In the genomic region with DNA sequence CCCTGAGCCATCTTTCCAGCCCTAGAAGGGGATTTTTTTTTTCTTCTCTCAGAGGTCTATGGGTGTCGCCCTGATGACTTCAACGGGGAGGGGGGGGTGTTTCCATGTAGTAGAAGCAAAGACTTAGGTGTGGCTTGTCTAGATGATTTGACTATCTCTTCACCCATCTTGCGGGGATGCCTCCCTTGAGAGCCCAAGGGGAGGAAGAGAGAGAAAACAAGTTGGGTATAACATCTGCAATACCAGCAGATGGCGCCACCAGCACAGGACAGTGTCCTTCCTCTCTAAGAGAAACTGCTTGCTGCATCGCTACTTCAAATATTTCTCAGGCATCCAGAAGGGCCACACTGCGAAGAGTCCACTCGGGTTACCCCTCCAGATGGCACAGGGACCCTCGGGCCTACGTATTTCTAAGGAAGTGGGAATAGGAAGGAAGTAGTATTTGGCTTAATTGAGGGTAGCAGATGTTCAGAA, we compare ENCODE assay signal across 9 mouse cellular contexts. TPM values are rescaled to one million over a fixed set of nuclear protein-coding genes. Genes with fewer than 3 reads are reported as not detected.
DNase-seq lines count a peak whose midpoint lies in the region; ATAC-seq and TF ChIP-seq lines count a peak whose summit lies in the region.
"Had no signal": no experiment of that assay in that cellular context is flagged by ENCODE, and none has a peak within 500 bp of the region (broad histone marks: within the 10 kb centered on the region; RNA-seq: fewer than 3 reads in every experiment).

No protein-coding gene starts in this region.

- peak overlapping the region; percentile 44 for H3K4me2 ChIP-seq in embryonic facial prominence, embryonic 13.5 days
- peak overlapping the region; percentile 41; the same call in 1 of the 2 replicates for H3K4me2 ChIP-seq in kidney, embryonic 15.5 days
- H3K4me2 ChIP-seq in limb, embryonic 15.5 days, result peak overlapping the region; percentile 36
- H3K4me2 ChIP-seq: embryonic facial prominence, embryonic 12.5 days had no signal

- TF ChIP-seq CTCF in heart, adult 2 months (IDR thresholded peaks at IDR 0.05), result peak; percentile 75

- intact Hi-C loops in heart, adult 2 months (cut with DNase I), result loop anchor here (5.0 kb wide), 4 partner anchors 39 to 344 kb away; no protein-coding TSS in a partner anchor

- peaks cover 19% of the 10 kb centered on the region for H3K4me1 ChIP-seq in embryonic facial prominence, embryonic 13.5 days
- peaks cover 5% of the 10 kb centered on the region for H3K4me1 ChIP-seq in heart, adult 2 months (ENCODE audit: control insufficient read depth, insufficient read depth, low read length)
- H3K4me1 ChIP-seq in kidney, embryonic 15.5 days, result peaks cover 17% of the 10 kb centered on the region
- H3K4me1 ChIP-seq in limb, embryonic 15.5 days, result peaks cover 13% of the 10 kb centered on the region

- peak; percentile 90 for DNase-seq in A20 (ENCODE audit: low read depth, low spot score)
- peak; percentile 88 to 91 for DNase-seq in adrenal gland, postnatal 36 days
- DNase-seq in heart, adult 2 months, result peak; percentile 85 to 88
- DNase-seq in monocyte, adult 2 months (ENCODE audit: low read depth in 1 of 2, low spot score in 2 of 2), result peak; percentile 53 to 69
- DNase-seq in spleen, postnatal 36 days (ENCODE audit: low spot score in 2 of 2), result peak; percentile 81 to 85

- under 1% methylated on average over 9 of the region's 9 CpGs for WGBS in embryonic facial prominence, embryonic 13.5 days
- under 1% methylated on average over 9 of the region's 9 CpGs for WGBS in heart, adult 2 months
- WGBS in kidney, embryonic 15.5 days, result 1% methylated on average over 9 of the region's 9 CpGs
- 2% methylated on average over 9 of the region's 9 CpGs for WGBS in limb, embryonic 15.5 days

- no peaks in the 10 kb centered on the region for H3K79me2 ChIP-seq in heart, adult 2 months (replicated peaks; ENCODE audit: control insufficient read depth, insufficient read depth, low read length)

- no peak for TF ChIP-seq POLR2A in heart, adult 2 months (IDR thresholded peaks at IDR 0.05; ENCODE audit: insufficient read depth, low read depth, low read length)

- no peak overlapping the region for H3K27ac ChIP-seq in embryonic facial prominence, embryonic 13.5 days
- peak overlapping the region; percentile 63 for H3K27ac ChIP-seq in heart, adult 2 months
- H3K27ac ChIP-seq in kidney, embryonic 15.5 days, result no peak overlapping the region
- H3K27ac ChIP-seq in limb, embryonic 15.5 days, result no peak overlapping the region
- H3K27ac ChIP-seq: embryonic facial prominence, embryonic 12.5 days had no signal

- H3K4me3 ChIP-seq in embryonic facial prominence, embryonic 13.5 days, result no peak overlapping the region
- no peak overlapping the region for H3K4me3 ChIP-seq in heart, adult 2 months
- H3K4me3 ChIP-seq in kidney, embryonic 15.5 days (replicated peaks), result no peak overlapping the region
- no peak overlapping the region for H3K4me3 ChIP-seq in limb, embryonic 15.5 days
- H3K4me3 ChIP-seq: embryonic facial prominence, embryonic 12.5 days had no signal

- ATAC-seq in embryonic facial prominence, embryonic 13.5 days (ENCODE audit: insufficient number of reproducible peaks, insufficient read depth, low FRiP score, low TSS enrichment, low read depth), result no peak
- ATAC-seq in kidney, embryonic 15.5 days (replicated peaks; ENCODE audit: low FRiP score), result 0 out of 2 replicates have a peak, but pooled peaks have one; percentile 6
- ATAC-seq in limb, embryonic 15.5 days (ENCODE audit: insufficient number of reproducible peaks, low FRiP score, low TSS enrichment, low read depth), result no peak

- TF ChIP-seq EP300 in heart, adult 2 months (IDR thresholded peaks at IDR 0.05; ENCODE audit: insufficient read depth, low read depth, low read length), result peak; percentile 85

- no peaks in the 10 kb centered on the region for H3K27me3 ChIP-seq in embryonic facial prominence, embryonic 13.5 days
- no peaks in the 10 kb centered on the region for H3K27me3 ChIP-seq in heart, adult 2 months (ENCODE audit: control insufficient read depth, insufficient read depth, low read length)
- no peaks in the 10 kb centered on the region for H3K27me3 ChIP-seq in kidney, embryonic 15.5 days
- no peaks in the 10 kb centered on the region for H3K27me3 ChIP-seq in limb, embryonic 15.5 days
- H3K27me3 ChIP-seq: embryonic facial prominence, embryonic 12.5 days had no signal

- no peaks in the 10 kb centered on the region for H3K9me3 ChIP-seq in embryonic facial prominence, embryonic 13.5 days
- H3K9me3 ChIP-seq in kidney, embryonic 15.5 days (replicated peaks), result no peaks in the 10 kb centered on the region
- no peaks in the 10 kb centered on the region for H3K9me3 ChIP-seq in limb, embryonic 15.5 days
- H3K9me3 ChIP-seq: embryonic facial prominence, embryonic 12.5 days had no signal

- no peaks in the 10 kb centered on the region for H3K36me3 ChIP-seq in embryonic facial prominence, embryonic 13.5 days
- no peaks in the 10 kb centered on the region for H3K36me3 ChIP-seq in heart, adult 2 months (ENCODE audit: control insufficient read depth, insufficient read depth, low read length)
- H3K36me3 ChIP-seq in kidney, embryonic 15.5 days, result no peaks in the 10 kb centered on the region
- no peaks in the 10 kb centered on the region for H3K36me3 ChIP-seq in limb, embryonic 15.5 days
- H3K36me3 ChIP-seq: embryonic facial prominence, embryonic 12.5 days had no signal

- no peak overlapping the region for H3K9ac ChIP-seq in embryonic facial prominence, embryonic 13.5 days
- H3K9ac ChIP-seq in heart, adult 2 months (ENCODE audit: low read depth, low read length), result no peak overlapping the region
- H3K9ac ChIP-seq in kidney, embryonic 15.5 days, result no peak overlapping the region
- H3K9ac ChIP-seq in limb, embryonic 15.5 days, result no peak overlapping the region
- H3K9ac ChIP-seq: embryonic facial prominence, embryonic 12.5 days had no signal

RNA-seq across cellular contexts. Expression of a gene that starts 2.6 kb away (rescaled TPM):
- total RNA-seq in adrenal gland, postnatal 36 days (2021), result not detected
- polyA plus RNA-seq in embryonic facial prominence, embryonic 13.5 days (2015; fragmentation: Nextera tagmentation; extraction: Ambion mirVana), result not detected in 2 replicates
- not detected for total RNA-seq in heart, adult 2 months (2021)
- polyA plus RNA-seq in heart, adult 2 months (2012; rRNA removed), result not detected in 2 replicates
- not detected in 2 replicates for polyA plus RNA-seq in kidney, embryonic 15.5 days (2015; fragmentation: Nextera tagmentation; extraction: Ambion mirVana)
- not detected in 2 replicates for polyA plus RNA-seq in limb, embryonic 15.5 days (2015; fragmentation: Nextera tagmentation; extraction: Ambion mirVana)
- polyA plus RNA-seq: embryonic facial prominence, embryonic 12.5 days had no signal

RNA-seq across cellular contexts. Expression of a gene that starts 15.7 kb away (rescaled TPM):
- total RNA-seq in adrenal gland, postnatal 36 days (2021), result not detected
- polyA plus RNA-seq in embryonic facial prominence, embryonic 13.5 days (2015; fragmentation: Nextera tagmentation; extraction: Ambion mirVana), result not detected in 2 replicates
- under 1 TPM; 0.30 to 0.47 TPM for total RNA-seq in heart, adult 2 months (2021)
- polyA plus RNA-seq in heart, adult 2 months (2012; rRNA removed), result 0.94 TPM in 1 of 2 replicates, not detected in the other
- polyA plus RNA-seq in kidney, embryonic 15.5 days (2015; fragmentation: Nextera tagmentation; extraction: Ambion mirVana), result 4.4 and 4.6 TPM in 2 replicates
- polyA plus RNA-seq in limb, embryonic 15.5 days (2015; fragmentation: Nextera tagmentation; extraction: Ambion mirVana), result 0.15 TPM in 1 of 2 replicates, not detected in the other
- polyA plus RNA-seq: embryonic facial prominence, embryonic 12.5 days had no signal
